Mouse (Mus musculus) neural tube, embryonic 11.5 days (tissue): Measurements from ENCODE around the gene Pcsk7. TPM values are rescaled to one million over a fixed set of nuclear protein-coding genes. Genes with fewer than 3 reads are reported as not detected.
A peak's percentile ranks its signal among the peaks of the same experiment; 100 is the strongest.

ENCODE experiments used
- ATAC-seq: fragments of 200-750 bp; cut with Nextera tagmentation; 2 replicates; pipeline ENCODE4 v1.8.0; 2017; ENCODE audit warnings: moderate number of reproducible peaks, mild to moderate bottlenecking, moderate TSS enrichment, moderate library complexity; ENCODE audit not compliant: insufficient read depth, low FRiP score, low TSS enrichment
- DNase-seq: peaks from one replicate; pipeline ENCODE4 v3.0.0-alpha.2; 2015; ENCODE audit warnings: low spot score
- H3K27ac ChIP-seq: fragments of 300-500 bp; sonication (generic); 2 replicates; pipeline ENCODE4 v1.5.1; 2014; ENCODE audit warnings: low read depth, mild to moderate bottlenecking, low read length
- H3K27me3 ChIP-seq: fragments of 300-500 bp; sonication (generic); 2 replicates; pipeline ENCODE4 v1.6.1; 2014; ENCODE audit warnings: mild to moderate bottlenecking, low read length, mixed read lengths; ENCODE audit not compliant: control insufficient read depth, insufficient read depth
- H3K36me3 ChIP-seq: fragments of 300-500 bp; sonication (generic); 2 replicates; pipeline ENCODE4 v1.6.1; 2014; ENCODE audit warnings: mild to moderate bottlenecking, low read length, moderate library complexity, mixed read lengths; ENCODE audit not compliant: control insufficient read depth, insufficient read depth
- H3K4me1 ChIP-seq: fragments of 300-500 bp; sonication (generic); 2 replicates; pipeline ENCODE4 v1.6.1; 2014; ENCODE audit warnings: low read length, mixed read lengths; ENCODE audit not compliant: control insufficient read depth, insufficient read depth
- H3K4me2 ChIP-seq: fragments of 300-500 bp; sonication (generic); 2 replicates; pipeline ENCODE4 v1.6.1; 2014; ENCODE audit warnings: low read depth, mild to moderate bottlenecking, moderate library complexity
- H3K4me3 ChIP-seq: fragments of 300-500 bp; sonication (generic); 2 replicates; pipeline ENCODE4 v1.5.1; 2014; ENCODE audit warnings: low read depth, low read length
- H3K9ac ChIP-seq: fragments of 300-500 bp; sonication (generic); 2 replicates; pipeline ENCODE4 v1.6.1; 2014; ENCODE audit warnings: mild to moderate bottlenecking, low read length
- H3K9me3 ChIP-seq: fragments of 300-500 bp; sonication (generic); 2 replicates; pipeline ENCODE4 v1.6.1; 2016; ENCODE audit warnings: low read length; ENCODE audit not compliant: control insufficient read depth
- WGBS: fragments of 180-500 bp; shearing (Covaris S2); extraction: QIAGEN DNeasy Blood & Tissue Kit; methylation state at CpG from one replicate; pipeline ENCODE4 v1.1.7; 2014; 5-methylcytosine and 5-hydroxymethylcytosine counted together
- polyA plus RNA-seq: library from polyadenylated mRNA; unstranded; fragments of >200 nt; fragmentation: Nextera tagmentation; extraction: Ambion mirVana; gene quantifications from 2 replicates; pipeline ENCODE4 v1.2.1, GENCODE M21; 2014

Pcsk7 gene
- polyA plus RNA-seq, 1 experiment from 2014 or later, result 18.1 TPM

GRCm38 (mm10) chr9:45953511-45954293 lies 47.4 kb downstream of the Pcsk7 start:
- 67% methylated on average over 13 of the region's 13 CpGs for WGBS
- H3K9ac ChIP-seq, result peak overlapping the region; percentile 88
- ATAC-seq (no peak), DNase-seq (no peak)
- H3K27me3 ChIP-seq, result no peaks in the 10 kb centered on the region
- peak overlapping the region; percentile 71 for H3K4me2 ChIP-seq
- no peak overlapping the region for H3K27ac ChIP-seq
- no peaks in the 10 kb centered on the region for H3K9me3 ChIP-seq
- H3K4me1 ChIP-seq, result peaks cover 18% of the 10 kb centered on the region
- H3K36me3 ChIP-seq, result 0 out of 2 replicates have a peak, but pooled peaks cover 2% of the 10 kb centered on the region
- peak overlapping the region; percentile 90 for H3K4me3 ChIP-seq

GRCm38 (mm10) chr9:45954294-45955106 lies 48.2 kb downstream of the Pcsk7 start:
- Histone ChIP-seq H3K4me1 (peaks cover 18% of the 10 kb centered on the region), H3K36me3 (0 out of 2 replicates have a peak, but pooled peaks cover 2% of the 10 kb centered on the region), H3K9ac (peak overlapping the region; percentile 88), H3K9me3 (no peaks in the 10 kb centered on the region), H3K27me3 (no peaks in the 10 kb centered on the region), H3K4me2 (peak overlapping the region; percentile 71), H3K27ac (no peak overlapping the region), H3K4me3 (peak overlapping the region; percentile 90)
- ATAC-seq (peak; percentile 31; the same call in 1 of the 2 replicates), DNase-seq (peak; percentile 52)
- 2% methylated on average over 55 of the region's 63 CpGs for WGBS

GRCm38 (mm10) chr9:45955107-45955963 lies 49.0 kb downstream of the Pcsk7 start, which contains the start of gene Sidt2:
TSS of gene Sidt2 (minus strand) at chr9:45955258.
- H3K36me3 ChIP-seq, result 0 out of 2 replicates have a peak, but pooled peaks cover 2% of the 10 kb centered on the region
- peak within 1 kb of the TSS; percentile 90 for H3K4me3 ChIP-seq
- H3K4me2 ChIP-seq, result peak within 1 kb of the TSS; percentile 71
- 0 out of 2 replicates have a peak within 1 kb of the TSS, but pooled peaks have one; percentile 50 for H3K27ac ChIP-seq
- WGBS, result under 1% methylated on average over 42 of the region's 48 CpGs
- DNase-seq, result peak; percentile 91
- peak; percentile 93 for ATAC-seq
- peak within 1 kb of the TSS; percentile 88 for H3K9ac ChIP-seq
- H3K4me1 ChIP-seq, result peaks cover 18% of the 10 kb centered on the region
- H3K9me3 ChIP-seq, result no peaks in the 10 kb centered on the region
- H3K27me3 ChIP-seq, result no peaks in the 10 kb centered on the region

GRCm38 (mm10) chr9:45958023-45958670 lies 51.9 kb downstream of the Pcsk7 start:
- H3K4me2 ChIP-seq, result no peak overlapping the region

GRCm38 (mm10) chr9:45958851-45959250 lies 52.6 kb downstream of the Pcsk7 start:
- Histone ChIP-seq H3K9ac (no peak overlapping the region), H3K9me3 (no peaks in the 10 kb centered on the region), H3K4me3 (no peak overlapping the region), H3K4me2 (no peak overlapping the region), H3K4me1 (peaks cover 10% of the 10 kb centered on the region), H3K27ac (no peak overlapping the region), H3K27me3 (no peaks in the 10 kb centered on the region), H3K36me3 (peaks cover 2% of the 10 kb centered on the region; the same call in 1 of the 2 replicates)
- no peak for ATAC-seq
- no peak for DNase-seq
- WGBS, result 52% methylated on average over 4 of the region's 4 CpGs

More at GRCm38 (mm10) chr9:45958023-45958670, 51.9 kb downstream of the Pcsk7 start:
- Histone ChIP-seq H3K4me3 (no peak overlapping the region), H3K9ac (no peak overlapping the region), H3K36me3 (no peaks in the 10 kb centered on the region), H3K9me3 (no peaks in the 10 kb centered on the region), H3K27me3 (no peaks in the 10 kb centered on the region), H3K4me1 (peaks cover 17% of the 10 kb centered on the region), H3K27ac (no peak overlapping the region)
- WGBS, result 65% methylated on average over 7 of the region's 7 CpGs
- ATAC-seq (no peak), DNase-seq (no peak)

- no peaks in the 10 kb centered on the region for H3K9me3 ChIP-seq
- no peak overlapping the region for H3K4me2 ChIP-seq
- DNase-seq, result no peak
- H3K4me1 ChIP-seq, result peaks cover 6% of the 10 kb centered on the region
- H3K27me3 ChIP-seq, result no peaks in the 10 kb centered on the region
- no peak overlapping the region for H3K27ac ChIP-seq
- ATAC-seq, result no peak
- no peak overlapping the region for H3K4me3 ChIP-seq
- WGBS, result 84% methylated on average over 7 of the region's 7 CpGs
- peaks cover 2% of the 10 kb centered on the region; the same call in 1 of the 2 replicates for H3K36me3 ChIP-seq
- no peak overlapping the region for H3K9ac ChIP-seq
These were observed 53.4 kb downstream of the Pcsk7 start for GRCm38 (mm10) chr9:45959661-45960060.

- no peaks in the 10 kb centered on the region for H3K27me3 ChIP-seq
- H3K9ac ChIP-seq, result no peak overlapping the region
- no peak for DNase-seq
- H3K4me2 ChIP-seq, result no peak overlapping the region
- H3K9me3 ChIP-seq, result no peaks in the 10 kb centered on the region
- no peak for ATAC-seq
- H3K4me3 ChIP-seq, result no peak overlapping the region
- 87% methylated on average over 2 of the region's 2 CpGs for WGBS
- H3K27ac ChIP-seq, result no peak overlapping the region
- peaks cover 5% of the 10 kb centered on the region for H3K36me3 ChIP-seq
- H3K4me1 ChIP-seq, result no peaks in the 10 kb centered on the region
These were observed 55.6 kb downstream of the Pcsk7 start for GRCm38 (mm10) chr9:45961855-45962254.

- Histone ChIP-seq H3K36me3 (peaks cover 12% of the 10 kb centered on the region), H3K4me1 (no peaks in the 10 kb centered on the region), H3K27me3 (no peaks in the 10 kb centered on the region), H3K4me2 (no peak overlapping the region), H3K27ac (no peak overlapping the region), H3K9ac (no peak overlapping the region), H3K4me3 (no peak overlapping the region), H3K9me3 (no peaks in the 10 kb centered on the region)
- DNase-seq (no peak), ATAC-seq (no peak)
- WGBS, result 94% methylated on average over 6 of the region's 6 CpGs
These were observed 57.3 kb downstream of the Pcsk7 start for GRCm38 (mm10) chr9:45963577-45963976.
